Mouse (Mus musculus) ES-Bruce4 (cell line): Measurements from ENCODE around the gene Zfp710.

ENCODE experiments used
- CTCF ChIP-seq: IDR thresholded peaks from one replicate; pipeline ENCODE4 v1.8.1; 2011; ENCODE audit warnings: low read depth, low read length
- POLR2A ChIP-seq: IDR thresholded peaks from one replicate; pipeline ENCODE4 v1.8.1; 2011; ENCODE audit warnings: low read length; ENCODE audit not compliant: insufficient read depth

DNA sequence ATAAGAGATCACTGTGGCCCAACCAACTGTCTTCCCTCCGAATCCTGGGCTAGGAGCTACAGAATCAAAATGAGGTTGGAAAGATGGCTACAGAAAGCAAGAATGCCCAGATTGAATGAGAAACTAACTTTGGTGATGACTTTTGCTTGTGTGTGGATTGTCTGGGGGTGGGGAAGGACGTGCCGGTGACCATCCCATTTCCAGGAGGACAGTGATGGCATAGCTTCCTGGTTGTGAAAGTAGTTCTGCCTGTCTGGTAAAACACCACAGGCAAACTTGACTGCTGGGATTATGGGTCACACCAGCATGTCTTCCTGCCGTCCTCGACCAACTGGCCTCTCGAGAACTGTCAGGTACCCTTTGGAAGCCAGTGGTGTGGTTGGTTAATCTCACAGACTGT, 10.5 kb downstream of the Zfp710 start:
- no peak for TF ChIP-seq POLR2A
- TF ChIP-seq CTCF: no peak
